Mouse (Mus musculus): Measurements from ENCODE around the gene Gm18596. TPM values are rescaled to one million over a fixed set of nuclear protein-coding genes. Genes with fewer than 3 reads are reported as not detected.

Gm18596 gene
- total RNA-seq (2023) = not detected

GRCm38 (mm10) chr10:77741924-77742688 lies at the start of gene Gm18596:
Gm18596 (minus strand) TSS chr10:77742638.

GRCm38 (mm10) chr10:77787876-77788275 lies 45.4 kb upstream of the Gm18596 start, which contains the start of gene Gm7137:
Gm7137 (minus strand) TSS chr10:77788200.

GRCm38 (mm10) chr10:77782442-77782841 lies 40.0 kb upstream of the Gm18596 start, which contains the start of gene Gm3250:
Gm3250 (minus strand) TSS chr10:77782542.

GRCm38 (mm10) chr10:77776844-77777243 lies 34.4 kb upstream of the Gm18596 start, which contains the start of gene Gm7138:
Gm7138 (minus strand) TSS chr10:77776944.

GRCm38 (mm10) chr10:77771225-77771624 lies 28.8 kb upstream of the Gm18596 start, which contains the start of gene Gm3238:
Gm3238 (minus strand) TSS chr10:77771325.

GRCm38 (mm10) chr10:77759582-77759981 lies 17.1 kb upstream of the Gm18596 start, which contains the start of gene Gm3233:
Gm3233 (minus strand) TSS chr10:77759682.

GRCm38 (mm10) chr10:77751254-77751653 lies 8.8 kb upstream of the Gm18596 start, which contains the start of gene Gm9736:
Gm9736 (minus strand) TSS chr10:77751354.

GRCm38 (mm10) chr10:77726186-77726585 lies 16.3 kb downstream of the Gm18596 start, which contains the start of gene Gm10100:
Gm10100 (plus strand) TSS chr10:77726486.

GRCm38 (mm10) chr10:77720299-77720698 lies 22.1 kb downstream of the Gm18596 start, which contains the start of gene Krtap12-1:
Krtap12-1 (plus strand) TSS chr10:77720599.

GRCm38 (mm10) chr10:77715507-77715906 lies 26.9 kb downstream of the Gm18596 start, which contains the start of gene Gm10142:
Gm10142 (plus strand) TSS chr10:77715807.

GRCm38 (mm10) chr10:77711157-77711556 lies 31.3 kb downstream of the Gm18596 start, which contains the start of gene Gm10024:
Gm10024 (plus strand) TSS chr10:77711457.

GRCm38 (mm10) chr10:77706326-77706725 lies 36.1 kb downstream of the Gm18596 start, which contains the start of gene Gm10272:
Gm10272 (plus strand) TSS chr10:77706626.

GRCm38 (mm10) chr10:77697133-77697532 lies 45.3 kb downstream of the Gm18596 start, which contains the start of gene Gm9508:
Gm9508 (minus strand) TSS chr10:77697233.

Other genes starting within 250 kb of the Gm18596 start
- gene Fam207a, start 226.9 kb downstream of the Gm18596 start, total RNA-seq (2023) = 23.1 TPM
- gene Itgb2, start 212.4 kb downstream of the Gm18596 start, total RNA-seq (2023) = 225 TPM
- 100 TPM for gene Pttg1ip, start 160.9 kb downstream of the Gm18596 start, total RNA-seq (2023)
- 67.6 TPM for gene Sumo3, start 136.5 kb downstream of the Gm18596 start, total RNA-seq (2023)
- gene Gm49325, start 136.4 kb downstream of the Gm18596 start, total RNA-seq (2023) = not detected
- gene Ube2g2, start 120.4 kb downstream of the Gm18596 start, total RNA-seq (2023) = 34.7 TPM
- 0.64 TPM for gene Tspear, start 56.1 kb downstream of the Gm18596 start, total RNA-seq (2023)
- not detected for gene Gm19402, start 51.9 kb downstream of the Gm18596 start, total RNA-seq (2023)
- not detected for gene Gm9508, start 45.4 kb downstream of the Gm18596 start, total RNA-seq (2023)
- not detected for gene Gm10272, start 36.0 kb downstream of the Gm18596 start, total RNA-seq (2023)
- gene Gm10024, start 31.2 kb downstream of the Gm18596 start, total RNA-seq (2023) = not detected
- gene Gm10142, start 26.8 kb downstream of the Gm18596 start, total RNA-seq (2023) = not detected
- gene Krtap12-1, start 22.0 kb downstream of the Gm18596 start, total RNA-seq (2023) = not detected
- gene Gm10100, start 16.2 kb downstream of the Gm18596 start, total RNA-seq (2023) = not detected
- gene Gm9736, start 8.7 kb upstream of the Gm18596 start, total RNA-seq (2023) = not detected
- not detected for gene Gm3233, start 17.0 kb upstream of the Gm18596 start, total RNA-seq (2023)
- gene Gm3238, start 28.7 kb upstream of the Gm18596 start, total RNA-seq (2023) = not detected
- gene Gm7138, start 34.3 kb upstream of the Gm18596 start, total RNA-seq (2023) = not detected
- gene Gm3250, start 39.9 kb upstream of the Gm18596 start, total RNA-seq (2023) = not detected
- not detected for gene Gm7137, start 45.6 kb upstream of the Gm18596 start, total RNA-seq (2023)
- not detected for gene Gm9639, start 52.4 kb upstream of the Gm18596 start, total RNA-seq (2023)
- not detected for gene Gm19668, start 56.5 kb upstream of the Gm18596 start, total RNA-seq (2023)
- not detected for gene Gm9507, start 69.2 kb upstream of the Gm18596 start, total RNA-seq (2023)
- not detected for gene Gm2696, start 72.0 kb upstream of the Gm18596 start, total RNA-seq (2023)
- gene Krtap10-4, start 84.5 kb upstream of the Gm18596 start, total RNA-seq (2023) = not detected
- not detected for gene Krtap10-10, start 93.3 kb upstream of the Gm18596 start, total RNA-seq (2023)
- gene Gm36176, start 104.2 kb upstream of the Gm18596 start, total RNA-seq (2023) = not detected
- not detected for gene Gm10318, start 110.2 kb upstream of the Gm18596 start, total RNA-seq (2023)
- not detected for gene Gm3285, start 119.3 kb upstream of the Gm18596 start, total RNA-seq (2023)
- not detected for gene Lrrc3, start 159.9 kb upstream of the Gm18596 start, total RNA-seq (2023)
- gene Trpm2, start 227.9 kb upstream of the Gm18596 start, total RNA-seq (2023) = 4.7 TPM
- gene 1810043G02Rik, start 235.9 kb upstream of the Gm18596 start, total RNA-seq (2023) = 6.0 TPM

Measured in CD4-positive naive resting alpha-beta T cell, adult 76 days (primary cell).